Mouse (Mus musculus): ENCODE data around the gene Acan.
A peak's percentile ranks its signal among the peaks of the same experiment; 100 is the strongest.

Acan gene

DNA sequence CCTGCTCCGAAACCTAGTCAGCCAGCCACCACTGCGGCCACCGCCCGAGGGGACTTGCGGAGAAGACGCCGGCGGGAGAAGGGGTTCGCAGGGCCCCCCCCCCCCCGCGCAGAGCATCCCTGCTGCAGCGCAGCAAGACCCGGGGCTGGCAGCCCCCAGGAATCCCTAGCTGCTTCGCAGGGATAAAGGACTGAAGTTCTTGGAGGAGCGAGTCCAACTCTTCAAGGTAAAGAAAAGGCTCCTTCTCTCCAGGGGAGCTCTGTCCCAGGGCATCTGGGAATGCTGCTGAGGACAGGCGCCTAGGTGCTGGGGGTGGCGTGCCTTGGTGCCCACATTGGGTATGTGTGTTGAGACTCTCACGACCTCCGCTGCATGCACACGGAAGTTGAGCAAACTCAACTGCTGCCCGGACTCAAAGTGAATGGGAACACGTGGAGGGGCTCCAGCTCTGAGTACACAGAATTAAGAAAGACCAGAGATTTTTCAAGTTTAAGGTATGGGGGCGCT is at the start of gene Acan:
Acan (plus strand) TSS at position 101 of the 507 bp plus-strand sequence.
- DNase-seq (ENCODE audit: low spot score in 2 of 2): no peak

GRCm38 (mm10) chr7:79021293-79021905 is 31.9 kb upstream of the Acan start:
- no peak for DNase-seq (ENCODE audit: low spot score in 2 of 2)

DNA sequence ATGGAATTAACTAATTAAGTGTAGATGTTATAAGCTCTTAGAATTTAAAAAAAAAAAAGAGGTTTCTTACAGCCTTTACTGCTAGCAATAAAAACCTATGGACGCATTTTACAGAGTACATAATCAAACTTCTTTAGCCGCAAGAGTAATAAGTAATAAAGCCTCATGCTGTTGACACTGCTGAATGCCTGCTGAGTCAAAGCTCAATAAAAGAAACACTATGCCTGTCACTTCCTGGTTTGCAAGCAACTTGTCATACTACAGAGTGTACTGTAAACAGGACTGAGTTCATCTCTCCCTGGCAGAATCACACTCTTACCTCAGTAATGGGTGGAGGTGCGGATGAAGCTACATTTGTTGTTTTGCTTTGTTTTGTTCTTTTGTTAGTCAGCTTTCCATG is 24.1 kb upstream of the Acan start:
- DNase-seq (ENCODE audit: low spot score in 2 of 2): no peak

- no peak for DNase-seq (ENCODE audit: low spot score in 2 of 2)
These were observed 19.5 kb upstream of the Acan start for GRCm38 (mm10) chr7:79033745-79034144.

DNA sequence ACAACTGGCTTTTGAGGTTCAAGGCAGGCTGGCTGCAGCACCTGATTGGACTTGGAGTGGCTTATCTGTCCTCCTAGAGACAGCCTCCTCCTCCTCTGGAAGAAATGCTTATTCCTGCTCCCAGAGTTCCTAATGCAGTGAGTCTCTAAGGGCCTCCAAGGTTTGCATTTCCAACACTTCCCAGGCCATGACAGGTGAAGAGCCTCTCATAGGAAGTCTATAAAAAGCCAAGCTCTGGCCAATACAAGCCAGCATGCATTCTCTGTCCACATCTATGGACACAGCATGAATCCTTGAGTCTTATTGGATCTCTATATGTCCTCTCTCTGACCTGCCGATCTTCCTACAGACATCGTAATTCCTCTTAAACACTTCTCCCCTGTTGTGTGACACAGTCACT is 18.8 kb upstream of the Acan start:
- no peak for DNase-seq (ENCODE audit: low spot score in 2 of 2)

DNA sequence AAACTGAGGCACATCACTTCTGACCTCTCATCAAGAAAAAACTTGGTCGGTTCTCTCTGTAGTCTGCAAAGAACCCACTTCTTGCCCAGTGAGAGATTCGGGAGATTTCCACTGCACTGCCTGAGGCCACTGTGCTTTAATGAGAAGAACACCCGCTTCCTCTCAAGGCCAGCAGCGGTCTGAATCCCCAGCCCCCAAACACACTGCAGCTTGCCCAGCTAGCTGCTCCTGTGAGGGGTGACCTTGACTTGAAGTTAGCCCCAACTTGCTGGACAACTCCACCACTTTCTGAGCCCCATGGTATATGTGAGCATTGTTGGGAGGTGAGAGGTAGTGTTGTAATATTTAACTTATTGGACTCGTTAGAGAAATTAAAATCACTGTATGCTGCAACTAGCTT is 1.2 kb upstream of the Acan start:
- no peak for DNase-seq (ENCODE audit: low spot score in 2 of 2)

GRCm38 (mm10) chr7:79052521-79053382 is 531 bp upstream of the Acan start:
- no peak for DNase-seq (ENCODE audit: low spot score in 2 of 2)

- DNase-seq (ENCODE audit: low spot score in 2 of 2): no peak
These were observed 828 bp downstream of the Acan start for GRCm38 (mm10) chr7:79054111-79054510.

DNA sequence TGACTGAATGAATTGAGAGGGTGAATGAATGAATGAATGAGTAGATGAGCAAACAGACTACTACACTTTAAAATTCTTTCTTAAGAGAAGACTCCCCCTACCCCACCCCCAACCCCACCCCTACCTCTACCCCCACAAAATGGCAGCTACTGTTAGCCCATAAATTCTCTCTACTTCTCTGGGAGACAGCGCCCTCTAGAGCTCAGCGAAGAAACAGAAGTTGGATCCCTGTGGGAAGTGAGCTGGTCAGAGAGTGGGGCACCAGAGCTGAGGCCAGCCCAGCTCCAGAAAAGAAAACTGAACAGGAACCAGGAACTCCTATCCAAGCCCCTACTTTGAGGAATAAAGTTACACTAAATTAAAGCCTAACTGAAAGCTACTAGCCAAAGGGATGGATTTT is 5.3 kb downstream of the Acan start:
- DNase-seq (ENCODE audit: low spot score in 2 of 2): no peak

DNA sequence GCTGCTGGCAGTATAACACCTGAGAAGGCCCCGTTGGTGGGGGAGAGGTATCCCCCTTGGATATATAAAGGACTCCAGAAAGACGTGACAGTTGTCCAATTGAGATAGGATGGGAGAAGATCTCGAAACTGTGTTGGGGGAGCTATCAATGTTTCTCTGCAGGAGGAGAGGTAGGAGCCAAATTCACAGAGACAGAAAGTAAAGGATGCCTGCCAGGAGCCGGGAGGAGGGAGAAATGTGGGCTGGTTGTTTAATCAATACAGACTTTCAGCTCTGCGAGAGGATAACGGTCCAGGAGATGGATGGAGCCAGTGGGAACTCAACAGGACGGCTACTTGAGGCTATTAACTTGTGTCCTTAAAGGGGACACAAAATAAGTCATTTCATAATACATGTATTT is 14.2 kb downstream of the Acan start:
- no peak for DNase-seq (ENCODE audit: low spot score in 2 of 2)

- DNase-seq (ENCODE audit: low spot score in 2 of 2): no peak
These were observed 14.9 kb downstream of the Acan start for GRCm38 (mm10) chr7:79068231-79068630.

- no peak for DNase-seq (ENCODE audit: low spot score in 2 of 2)
These were observed 25.9 kb downstream of the Acan start for GRCm38 (mm10) chr7:79079212-79079611.

GRCm38 (mm10) chr7:79080572-79081399 is 27.5 kb downstream of the Acan start:
- DNase-seq (ENCODE audit: low spot score in 2 of 2): peak; percentile 62 to 63

DNA sequence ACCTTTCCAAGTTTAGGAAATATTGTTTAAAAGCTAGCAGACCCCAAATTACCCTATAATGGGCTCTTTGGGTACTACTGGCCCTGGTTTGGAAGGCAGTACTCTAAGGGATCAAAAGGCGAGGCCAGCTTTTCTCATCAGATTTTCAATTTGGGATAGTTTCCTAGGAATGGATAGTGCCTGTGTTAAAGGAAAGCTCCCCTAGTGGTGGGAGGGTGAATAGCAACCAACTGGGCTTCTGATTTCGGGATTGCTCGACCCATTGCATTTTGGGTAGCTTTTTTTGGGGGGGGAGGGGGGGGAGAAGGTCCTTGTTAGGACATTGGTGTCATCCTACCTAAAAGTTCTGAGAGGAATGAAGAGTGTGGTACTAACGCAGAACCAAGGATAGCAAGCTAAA is 35.8 kb downstream of the Acan start:
- DNase-seq (ENCODE audit: low spot score in 2 of 2): no peak

GRCm38 (mm10) chr7:79096492-79096891 is 43.2 kb downstream of the Acan start:
- no peak for DNase-seq (ENCODE audit: low spot score in 2 of 2)

- no peak for DNase-seq (ENCODE audit: low spot score in 2 of 2)
These were observed 60.6 kb downstream of the Acan start for GRCm38 (mm10) chr7:79113848-79114247.

- DNase-seq (ENCODE audit: low spot score in 2 of 2): no peak
These were observed 70.2 kb downstream of the Acan start for GRCm38 (mm10) chr7:79123465-79123864.

DNA sequence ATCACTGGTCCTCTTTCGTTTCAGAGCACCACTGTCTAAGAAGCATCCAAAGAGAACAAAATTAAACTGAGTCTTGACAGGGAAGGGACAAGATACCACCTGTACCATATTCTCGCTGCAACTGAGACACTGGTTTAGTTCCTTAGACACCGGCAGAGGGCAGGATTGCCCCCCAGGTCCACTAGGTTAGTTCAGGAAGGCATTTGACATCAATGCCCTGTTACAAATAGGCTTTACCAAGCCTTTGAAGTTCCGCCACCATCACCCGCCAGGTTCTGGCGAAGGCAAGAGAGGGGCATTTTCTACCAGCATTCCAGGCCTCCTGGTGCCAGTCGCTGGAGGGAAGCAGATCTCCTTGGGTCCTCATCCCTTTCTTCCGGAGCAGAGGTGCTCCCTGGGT is 76.6 kb downstream of the Acan start:
- DNase-seq (ENCODE audit: low spot score in 2 of 2): no peak

- no peak for DNase-seq (ENCODE audit: low spot score in 2 of 2)
These were observed 77.1 kb downstream of the Acan start for GRCm38 (mm10) chr7:79130385-79130784.

DNA sequence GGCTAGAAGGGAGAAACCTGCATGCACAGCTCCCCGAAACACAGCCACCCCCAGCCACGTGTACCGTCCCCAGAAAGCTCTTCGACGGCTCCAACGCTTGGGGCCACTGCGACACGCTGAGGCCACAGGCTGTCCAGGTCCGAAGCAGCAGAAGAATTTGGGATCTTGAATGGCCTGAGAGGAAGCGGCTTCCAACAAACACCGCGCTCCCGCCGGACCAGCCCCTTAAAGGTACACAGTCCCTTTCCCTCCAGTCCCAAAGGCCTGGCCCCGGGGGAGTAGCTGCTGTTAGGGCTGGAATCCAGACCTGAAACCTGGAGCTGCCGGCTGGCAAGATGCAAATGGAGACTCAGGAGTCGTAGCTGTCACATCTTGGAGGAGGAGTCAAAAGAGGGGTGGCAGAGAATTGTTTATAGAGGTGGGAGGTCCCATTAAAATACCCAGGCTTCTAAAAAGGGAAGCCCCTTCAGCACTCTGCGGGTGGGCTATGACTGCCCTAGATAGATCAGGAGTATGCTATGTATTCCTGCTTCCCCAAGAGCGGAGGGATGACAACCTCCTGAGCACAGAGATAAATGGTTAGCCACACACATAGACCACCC is 77.7 kb downstream of the Acan start, which contains the start of gene Hapln3:
Hapln3 (minus strand) TSS at position 176 of the 602 bp plus-strand sequence.
- DNase-seq (ENCODE audit: low spot score in 2 of 2): no peak

GRCm38 (mm10) chr7:79133391-79133790 is 80.1 kb downstream of the Acan start:
- no peak for DNase-seq (ENCODE audit: low spot score in 2 of 2)
